In genomic region chr9:112185746-112186145, GRCm38 (mm10) we compare ENCODE assay signal across 14 mouse cellular contexts. TPM values are rescaled to one million over a fixed set of nuclear protein-coding genes. Genes with fewer than 3 reads are reported as not detected.
DNase-seq lines count a peak whose midpoint lies in the region; ATAC-seq and TF ChIP-seq lines count a peak whose summit lies in the region.
"Had no signal": no experiment of that assay in that cellular context is flagged by ENCODE, and none has a peak within 500 bp of the region (broad histone marks: within the 10 kb centered on the region; RNA-seq: fewer than 3 reads in every experiment).

No protein-coding gene starts in this region.

- H3K9me3 ChIP-seq in hindbrain, embryonic 11.5 days (ENCODE audit: control insufficient read depth, low read length) = no peaks in the 10 kb centered on the region
- no peaks in the 10 kb centered on the region for H3K9me3 ChIP-seq in hindbrain, embryonic 14.5 days (ENCODE audit: control insufficient read depth, low read length)
- no peaks in the 10 kb centered on the region for H3K9me3 ChIP-seq in midbrain, embryonic 13.5 days
- H3K9me3 ChIP-seq in midbrain, embryonic 11.5 days (ENCODE audit: control insufficient read depth, low read length) = no peaks in the 10 kb centered on the region
- no peaks in the 10 kb centered on the region for H3K9me3 ChIP-seq in embryonic facial prominence, embryonic 13.5 days
- H3K9me3 ChIP-seq in midbrain, postnatal 0 days (ENCODE audit: low read length) = no peaks in the 10 kb centered on the region
- H3K9me3 ChIP-seq: intestine, embryonic 15.5 days; kidney, embryonic 15.5 days had no signal

- no peak overlapping the region for H3K4me2 ChIP-seq in hindbrain, embryonic 11.5 days (replicated peaks; ENCODE audit: low read depth, low read length)
- no peak overlapping the region for H3K4me2 ChIP-seq in hindbrain, embryonic 14.5 days (replicated peaks)
- no peak overlapping the region for H3K4me2 ChIP-seq in midbrain, embryonic 13.5 days (replicated peaks)
- no peak overlapping the region for H3K4me2 ChIP-seq in midbrain, embryonic 11.5 days
- peak overlapping the region; percentile 51; the same call in 1 of the 2 replicates for H3K4me2 ChIP-seq in embryonic facial prominence, embryonic 13.5 days
- no peak overlapping the region for H3K4me2 ChIP-seq in midbrain, postnatal 0 days (ENCODE audit: low read depth, low read length, poor library complexity, severe bottlenecking)
- H3K4me2 ChIP-seq: intestine, embryonic 15.5 days had no signal

- no peak overlapping the region for H3K4me3 ChIP-seq in hindbrain, embryonic 11.5 days (ENCODE audit: low read depth, low read length)
- H3K4me3 ChIP-seq in hindbrain, embryonic 14.5 days (replicated peaks; ENCODE audit: low read length) = no peak overlapping the region
- no peak overlapping the region for H3K4me3 ChIP-seq in midbrain, embryonic 13.5 days (replicated peaks)
- H3K4me3 ChIP-seq in midbrain, embryonic 11.5 days (ENCODE audit: low read depth, low read length) = no peak overlapping the region
- H3K4me3 ChIP-seq in embryonic facial prominence, embryonic 13.5 days = no peak overlapping the region
- H3K4me3 ChIP-seq in midbrain, postnatal 0 days (ENCODE audit: low read depth, low read length) = no peak overlapping the region
- H3K4me3 ChIP-seq: intestine, embryonic 15.5 days; kidney, embryonic 15.5 days had no signal

- H3K9ac ChIP-seq in hindbrain, embryonic 11.5 days (ENCODE audit: low read depth, low read length) = no peak overlapping the region
- no peak overlapping the region for H3K9ac ChIP-seq in hindbrain, embryonic 14.5 days
- H3K9ac ChIP-seq in midbrain, embryonic 13.5 days (replicated peaks) = no peak overlapping the region
- H3K9ac ChIP-seq in midbrain, embryonic 11.5 days (ENCODE audit: low read length) = no peak overlapping the region
- no peak overlapping the region for H3K9ac ChIP-seq in embryonic facial prominence, embryonic 13.5 days
- H3K9ac ChIP-seq in midbrain, postnatal 0 days (replicated peaks; ENCODE audit: low read length, poor library complexity, severe bottlenecking) = 0 out of 2 replicates have a peak overlapping the region, but pooled peaks have one; percentile 24
- H3K9ac ChIP-seq: intestine, embryonic 15.5 days; kidney, embryonic 15.5 days had no signal

- no peak overlapping the region for H3K27ac ChIP-seq in hindbrain, embryonic 11.5 days (ENCODE audit: low read depth, low read length)
- H3K27ac ChIP-seq in hindbrain, embryonic 14.5 days = no peak overlapping the region
- H3K27ac ChIP-seq in midbrain, embryonic 13.5 days = no peak overlapping the region
- H3K27ac ChIP-seq in midbrain, embryonic 11.5 days (ENCODE audit: low read depth, low read length) = no peak overlapping the region
- H3K27ac ChIP-seq in embryonic facial prominence, embryonic 13.5 days = no peak overlapping the region
- H3K27ac ChIP-seq in midbrain, postnatal 0 days (ENCODE audit: low read depth, low read length) = no peak overlapping the region
- H3K27ac ChIP-seq: intestine, embryonic 15.5 days; kidney, embryonic 15.5 days had no signal

- DNase-seq in hindbrain, embryonic 11.5 days (ENCODE audit: low spot score) = no peak
- DNase-seq in hindbrain, embryonic 14.5 days (ENCODE audit: low spot score) = no peak
- no peak for DNase-seq in midbrain, embryonic 11.5 days (ENCODE audit: low spot score, missing footprints)
- DNase-seq in midbrain, postnatal 0 days (ENCODE audit: low spot score) = no peak
- no peak for DNase-seq in retina, postnatal 1 day
- DNase-seq: adrenal gland, postnatal 25 days; cerebellum, postnatal 36 days; gastrocnemius, postnatal 10 days; lung, adult 2 months had no signal

- whole genome bisulfite sequencing in hindbrain, embryonic 11.5 days = 63% methylated on average over 10 of the region's 10 CpGs
- WGBS in hindbrain, embryonic 14.5 days = 57% methylated on average over 10 of the region's 10 CpGs
- 59% methylated on average over 10 of the region's 10 CpGs for WGBS in midbrain, embryonic 13.5 days
- 62% methylated on average over 10 of the region's 10 CpGs for WGBS in midbrain, embryonic 11.5 days
- 59% methylated on average over 10 of the region's 10 CpGs for WGBS in embryonic facial prominence, embryonic 13.5 days
- 63% methylated on average over 10 of the region's 10 CpGs for WGBS in midbrain, postnatal 0 days

- peak; percentile 33; the same call in 1 of the 2 replicates for ATAC-seq in hindbrain, embryonic 11.5 days (ENCODE audit: low FRiP score)
- no peak for ATAC-seq in hindbrain, embryonic 14.5 days (ENCODE audit: low FRiP score)
- ATAC-seq in midbrain, embryonic 13.5 days = peak; percentile 32; the same call in 1 of the 2 replicates
- ATAC-seq in midbrain, embryonic 11.5 days (ENCODE audit: low FRiP score) = no peak
- no peak for ATAC-seq in embryonic facial prominence, embryonic 13.5 days (ENCODE audit: insufficient number of reproducible peaks, insufficient read depth, low FRiP score, low TSS enrichment, low read depth)
- no peak for ATAC-seq in midbrain, postnatal 0 days (ENCODE audit: low FRiP score)
- ATAC-seq: intestine, embryonic 15.5 days had no signal

- H3K4me1 ChIP-seq in hindbrain, embryonic 11.5 days (replicated peaks; ENCODE audit: control insufficient read depth, insufficient read depth, low read length) = peaks cover 5% of the 10 kb centered on the region; the same call in 1 of the 2 replicates
- H3K4me1 ChIP-seq in hindbrain, embryonic 14.5 days (replicated peaks; ENCODE audit: control insufficient read depth, insufficient read depth, low read length) = peaks cover 25% of the 10 kb centered on the region
- H3K4me1 ChIP-seq in midbrain, embryonic 13.5 days (replicated peaks) = peaks cover 37% of the 10 kb centered on the region
- peaks cover 3% of the 10 kb centered on the region; the same call in 1 of the 2 replicates for H3K4me1 ChIP-seq in midbrain, embryonic 11.5 days (ENCODE audit: control insufficient read depth, insufficient read depth, low read length)
- peaks cover 20% of the 10 kb centered on the region for H3K4me1 ChIP-seq in embryonic facial prominence, embryonic 13.5 days
- H3K4me1 ChIP-seq in midbrain, postnatal 0 days (ENCODE audit: insufficient read depth, low read length) = peaks cover 7% of the 10 kb centered on the region; the same call in 1 of the 2 replicates

- H3K36me3 ChIP-seq in hindbrain, embryonic 11.5 days (ENCODE audit: control insufficient read depth, insufficient read depth, low read length) = no peaks in the 10 kb centered on the region
- H3K36me3 ChIP-seq in hindbrain, embryonic 14.5 days (replicated peaks; ENCODE audit: control insufficient read depth, insufficient read depth) = peaks cover 11% of the 10 kb centered on the region
- no peaks in the 10 kb centered on the region for H3K36me3 ChIP-seq in midbrain, embryonic 13.5 days
- H3K36me3 ChIP-seq in midbrain, embryonic 11.5 days (ENCODE audit: control insufficient read depth, insufficient read depth, low read length) = no peaks in the 10 kb centered on the region
- H3K36me3 ChIP-seq in embryonic facial prominence, embryonic 13.5 days = no peaks in the 10 kb centered on the region
- peaks cover 8% of the 10 kb centered on the region; the same call in 1 of the 2 replicates for H3K36me3 ChIP-seq in midbrain, postnatal 0 days (ENCODE audit: insufficient read depth, low read length)
- H3K36me3 ChIP-seq: intestine, embryonic 15.5 days; kidney, embryonic 15.5 days had no signal

- TF ChIP-seq CTCF in midbrain, postnatal 0 days (IDR thresholded peaks at IDR 0.05) = no peak

- no peaks in the 10 kb centered on the region for H3K27me3 ChIP-seq in hindbrain, embryonic 11.5 days (ENCODE audit: control insufficient read depth, insufficient read depth, low read length)
- H3K27me3 ChIP-seq in hindbrain, embryonic 14.5 days (ENCODE audit: control insufficient read depth, insufficient read depth, low read length) = no peaks in the 10 kb centered on the region
- H3K27me3 ChIP-seq in midbrain, embryonic 13.5 days = no peaks in the 10 kb centered on the region; the same call in 1 of the 2 replicates
- no peaks in the 10 kb centered on the region for H3K27me3 ChIP-seq in midbrain, embryonic 11.5 days (ENCODE audit: control insufficient read depth, insufficient read depth, low read length)
- H3K27me3 ChIP-seq in embryonic facial prominence, embryonic 13.5 days = peaks cover 22% of the 10 kb centered on the region
- H3K27me3 ChIP-seq in midbrain, postnatal 0 days (ENCODE audit: insufficient read depth, low read length) = no peaks in the 10 kb centered on the region

RNA-seq across cellular contexts. Expression of gene Arpp21, which starts 50.0 kb away (rescaled TPM):
- polyA plus RNA-seq in hindbrain, embryonic 11.5 days (2014; fragmentation: Nextera tagmentation; extraction: Ambion mirVana) = 6.0 and 6.8 TPM in 2 replicates
- 29.1 and 40.8 TPM in 2 replicates for polyA plus RNA-seq in hindbrain, embryonic 14.5 days (2014; fragmentation: Nextera tagmentation; extraction: Ambion mirVana)
- 29.1 and 29.5 TPM in 2 replicates for polyA plus RNA-seq in midbrain, embryonic 13.5 days (2015; fragmentation: Nextera tagmentation; extraction: Ambion mirVana)
- polyA plus RNA-seq in midbrain, embryonic 11.5 days (2014; fragmentation: Nextera tagmentation; extraction: Ambion mirVana) = 2.4 and 2.8 TPM in 2 replicates
- 5.4 and 6.8 TPM in 2 replicates for polyA plus RNA-seq in embryonic facial prominence, embryonic 13.5 days (2015; fragmentation: Nextera tagmentation; extraction: Ambion mirVana)
- total RNA-seq in midbrain, postnatal 0 days (2014; rRNA removed) = 89.5 and 91.3 TPM in 2 replicates
- polyA plus RNA-seq in midbrain, postnatal 0 days (2015; fragmentation: Nextera tagmentation; extraction: Ambion mirVana) = 56.3 and 58.5 TPM in 2 replicates
- total RNA-seq: adrenal gland, postnatal 25 days had no signal
- polyA plus RNA-seq: liver, adult 2 months had no signal

Comparison
In these comparisons a context has a peak if more than half of its experiments do, and no peak if none do; other contexts are left out.
1. ATAC-seq: peak in hindbrain, embryonic 11.5 days (single experiment) and midbrain, embryonic 13.5 days (single experiment); none in hindbrain, embryonic 14.5 days (single experiment), midbrain, embryonic 11.5 days (single experiment), embryonic facial prominence, embryonic 13.5 days (single experiment) and midbrain, postnatal 0 days (single experiment).